Mouse (Mus musculus) forebrain, embryonic 10.5 days (tissue): ENCODE data around the gene Wdr95. TPM values are rescaled to one million over a fixed set of nuclear protein-coding genes. Genes with fewer than 3 reads are reported as not detected.
A peak's percentile ranks its signal among the peaks of the same experiment; 100 is the strongest.

Source experiments
- DNase-seq: peaks from one replicate; pipeline ENCODE4 v3.0.0-alpha.2; 2017; ENCODE audit warnings: low spot score; ENCODE audit errors: extremely low spot score
- H3K27ac ChIP-seq: fragments of 300-500 bp; sonication (generic); 2 replicates; pipeline ENCODE4 v1.5.1; 2016; ENCODE audit warnings: mild to moderate bottlenecking
- H3K27me3 ChIP-seq: fragments of 300-500 bp; sonication (generic); 2 replicates; pipeline ENCODE4 v1.6.1; 2016; ENCODE audit warnings: mild to moderate bottlenecking; ENCODE audit not compliant: poor library complexity, severe bottlenecking
- H3K36me3 ChIP-seq: fragments of 300-500 bp; sonication (generic); replicated peaks from 2 replicates; pipeline ENCODE4 v1.6.1; 2016; ENCODE audit warnings: mild to moderate bottlenecking, moderate library complexity
- H3K4me1 ChIP-seq: fragments of 300-500 bp; sonication (generic); 2 replicates; pipeline ENCODE4 v1.6.1; 2016
- H3K4me3 ChIP-seq: fragments of 300-500 bp; sonication (generic); 2 replicates; pipeline ENCODE4 v1.5.1; 2016; ENCODE audit warnings: mild to moderate bottlenecking, moderate library complexity
- H3K9me3 ChIP-seq: fragments of 300-500 bp; sonication (generic); 2 replicates; pipeline ENCODE4 v1.6.1; 2016; ENCODE audit warnings: mild to moderate bottlenecking, moderate library complexity
- WGBS: fragments of 180-500 bp; shearing (Covaris S2); methylation state at CpG from one replicate; pipeline ENCODE4 v1.1.7; 2016; 5-methylcytosine and 5-hydroxymethylcytosine counted together
- polyA plus RNA-seq: library from polyadenylated mRNA; unstranded; fragments of >200 nt; fragmentation: Nextera tagmentation; extraction: Ambion mirVana; gene quantifications from 2 replicates; pipeline ENCODE4 v1.2.1, GENCODE M21; 2016

The Wdr95 gene
- not detected in 2 replicates for polyA plus RNA-seq

GRCm38 (mm10) chr5:149527999-149528729 lies at the start of gene Wdr95:
TSS of gene Wdr95 (plus strand) at chr5:149528679.
- 58% methylated on average over 29 of the region's 29 CpGs for WGBS
- H3K36me3 ChIP-seq = no peaks in the 10 kb centered on the region
- no peaks in the 10 kb centered on the region; the same call in 1 of the 2 replicates for H3K9me3 ChIP-seq
- H3K27me3 ChIP-seq = peaks cover 8% of the 10 kb centered on the region
- peaks cover 63% of the 10 kb centered on the region for H3K4me1 ChIP-seq
- peak; percentile 42 for DNase-seq
- peak within 1 kb of the TSS; percentile 16; the same call in 1 of the 2 replicates for H3K4me3 ChIP-seq
- peak within 1 kb of the TSS; percentile 81 for H3K27ac ChIP-seq

- Histone ChIP-seq H3K4me3 (no peak overlapping the region), H3K27ac (no peak overlapping the region), H3K9me3 (no peaks in the 10 kb centered on the region), H3K4me1 (0 out of 2 replicates have a peak, but pooled peaks cover 6% of the 10 kb centered on the region), H3K36me3 (no peaks in the 10 kb centered on the region), H3K27me3 (no peaks in the 10 kb centered on the region)
- 92% methylated on average over 7 of the region's 7 CpGs for WGBS
- DNase-seq = no peak
These were observed 46.6 kb upstream of the Wdr95 start for GRCm38 (mm10) chr5:149481920-149482319.

DNA sequence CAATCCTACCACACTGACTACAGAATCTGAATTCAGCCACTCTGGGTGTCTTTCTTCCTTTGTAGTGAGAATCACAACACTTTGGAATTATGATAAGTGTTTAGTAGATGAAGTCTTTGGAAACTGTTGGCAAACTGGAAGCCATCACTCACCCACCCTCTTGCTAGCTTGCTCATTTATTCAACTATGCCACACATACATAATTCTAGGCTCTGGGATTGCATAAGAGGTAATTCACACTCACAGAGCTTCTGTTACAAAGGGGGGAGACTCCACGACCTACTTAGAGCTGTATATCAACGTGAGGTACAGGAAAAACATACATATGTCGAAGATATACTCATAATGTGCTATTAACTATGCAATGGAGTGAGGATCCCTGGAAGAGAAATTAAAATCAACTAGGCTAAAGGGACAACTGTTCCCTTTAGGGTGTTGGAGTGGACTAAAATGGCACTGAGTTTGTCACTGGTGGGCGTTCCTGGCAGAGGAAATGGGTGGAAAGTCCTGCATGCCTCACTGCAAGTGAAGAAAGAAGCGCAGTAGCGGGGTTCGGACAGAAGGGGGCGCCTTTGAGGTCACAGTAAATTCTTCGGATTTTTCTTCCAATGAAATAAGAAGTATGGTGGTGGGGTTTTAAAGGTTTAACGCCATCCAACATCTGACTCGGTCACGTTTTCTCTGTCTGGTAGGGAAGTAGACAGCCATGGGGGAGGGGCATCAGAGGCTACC lies 45.0 kb upstream of the Wdr95 start:
- Histone ChIP-seq H3K36me3 (no peaks in the 10 kb centered on the region), H3K27me3 (no peaks in the 10 kb centered on the region), H3K4me3 (no peak overlapping the region), H3K27ac (no peak overlapping the region), H3K9me3 (no peaks in the 10 kb centered on the region), H3K4me1 (peaks cover 14% of the 10 kb centered on the region)
- WGBS = 68% methylated on average over 12 of the region's 12 CpGs
- DNase-seq = no peak

GRCm38 (mm10) chr5:149484270-149484669 lies 44.2 kb upstream of the Wdr95 start:
- no peak overlapping the region for H3K27ac ChIP-seq
- 88% methylated on average over 12 of the region's 12 CpGs for WGBS
- H3K9me3 ChIP-seq = no peaks in the 10 kb centered on the region
- H3K27me3 ChIP-seq = no peaks in the 10 kb centered on the region
- no peak for DNase-seq
- H3K36me3 ChIP-seq = no peaks in the 10 kb centered on the region
- H3K4me3 ChIP-seq = no peak overlapping the region
- H3K4me1 ChIP-seq = peaks cover 22% of the 10 kb centered on the region

DNA sequence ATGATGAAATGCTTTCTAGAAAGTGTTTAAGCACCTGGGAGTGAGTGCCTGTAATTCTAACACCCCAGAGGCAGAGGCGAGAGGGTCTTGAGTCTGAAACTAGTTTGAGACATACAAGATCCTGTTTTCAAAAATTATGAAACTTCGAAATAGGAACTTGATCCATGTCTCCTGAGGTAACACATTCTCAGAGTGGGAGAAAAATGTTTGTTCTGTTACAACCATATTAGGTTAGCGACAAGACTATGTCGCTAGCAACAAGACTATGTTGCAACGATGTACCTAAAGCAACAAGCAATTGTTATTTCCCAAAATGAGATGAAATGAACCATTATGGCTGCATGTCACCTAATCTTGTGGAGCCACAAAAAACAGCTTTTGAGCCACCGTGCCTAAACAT lies 43.0 kb upstream of the Wdr95 start:
- no peaks in the 10 kb centered on the region for H3K9me3 ChIP-seq
- no peaks in the 10 kb centered on the region for H3K36me3 ChIP-seq
- 91% methylated on average over 6 of the region's 6 CpGs for WGBS
- no peak overlapping the region for H3K27ac ChIP-seq
- no peaks in the 10 kb centered on the region for H3K27me3 ChIP-seq
- no peak for DNase-seq
- peaks cover 34% of the 10 kb centered on the region for H3K4me1 ChIP-seq
- H3K4me3 ChIP-seq = no peak overlapping the region

DNA sequence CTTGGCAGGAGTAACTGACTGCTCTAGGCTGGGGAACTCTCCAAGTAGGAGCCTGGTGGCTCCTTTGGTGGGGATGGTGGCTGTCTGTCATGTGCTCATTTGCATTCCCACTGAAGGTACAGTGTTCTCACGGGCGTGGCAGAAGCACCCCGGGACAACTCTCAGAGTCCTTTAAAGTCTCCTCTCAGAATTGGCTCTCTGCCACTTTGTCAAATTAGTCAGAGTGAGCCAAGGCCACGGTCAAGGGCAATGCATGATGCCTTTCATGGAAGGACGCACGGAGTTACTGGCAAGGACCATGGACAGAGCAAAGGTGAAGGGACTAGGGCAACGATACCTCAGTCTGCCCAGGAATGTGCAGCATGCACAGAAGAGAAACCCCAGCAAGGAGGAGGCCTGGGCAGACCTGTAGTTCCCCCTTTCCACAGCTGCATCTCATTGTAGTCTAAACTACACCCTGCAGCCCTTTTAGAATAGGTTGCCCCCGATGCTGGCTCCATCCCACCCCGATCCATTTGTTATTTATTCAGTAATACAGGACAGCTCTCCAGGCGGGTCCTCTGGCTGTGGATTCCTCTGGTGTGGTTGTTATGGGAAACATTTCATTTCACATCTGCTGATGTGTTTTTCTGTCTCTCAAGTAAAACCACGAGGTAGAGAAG lies 40.0 kb upstream of the Wdr95 start:
- H3K9me3 ChIP-seq = no peaks in the 10 kb centered on the region
- H3K36me3 ChIP-seq = no peaks in the 10 kb centered on the region
- H3K27me3 ChIP-seq = no peaks in the 10 kb centered on the region
- WGBS = 58% methylated on average over 11 of the region's 11 CpGs
- peak overlapping the region; percentile 37; the same call in 1 of the 2 replicates for H3K4me3 ChIP-seq
- peak; percentile 25 for DNase-seq
- H3K4me1 ChIP-seq = peaks cover 37% of the 10 kb centered on the region
- peak overlapping the region; percentile 78 for H3K27ac ChIP-seq

DNA sequence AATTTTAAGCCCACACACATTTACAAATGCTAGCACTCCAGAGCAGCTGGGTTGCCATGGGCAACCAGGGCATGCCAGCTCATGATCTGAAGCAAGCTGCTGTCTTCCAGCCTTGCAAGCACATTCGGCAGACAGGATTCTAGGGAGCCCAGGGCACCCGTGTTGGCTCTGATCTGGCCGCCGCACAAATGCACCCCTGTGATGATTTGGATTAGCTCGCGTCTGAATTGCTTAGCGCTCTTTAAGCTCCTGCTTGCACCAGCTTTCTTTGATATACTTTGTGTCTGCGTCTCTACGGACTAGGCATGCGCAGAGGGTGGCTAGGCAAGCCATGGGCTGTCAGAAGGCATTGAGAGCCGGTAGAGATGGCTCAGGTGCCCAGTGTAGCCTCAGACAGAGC lies 39.3 kb upstream of the Wdr95 start:
- peak overlapping the region; percentile 78 for H3K27ac ChIP-seq
- no peaks in the 10 kb centered on the region for H3K27me3 ChIP-seq
- no peaks in the 10 kb centered on the region for H3K9me3 ChIP-seq
- H3K4me3 ChIP-seq = peak overlapping the region; percentile 37
- WGBS = 46% methylated on average over 11 of the region's 11 CpGs
- no peaks in the 10 kb centered on the region for H3K36me3 ChIP-seq
- peaks cover 34% of the 10 kb centered on the region for H3K4me1 ChIP-seq
- DNase-seq = peak; percentile 65

DNA sequence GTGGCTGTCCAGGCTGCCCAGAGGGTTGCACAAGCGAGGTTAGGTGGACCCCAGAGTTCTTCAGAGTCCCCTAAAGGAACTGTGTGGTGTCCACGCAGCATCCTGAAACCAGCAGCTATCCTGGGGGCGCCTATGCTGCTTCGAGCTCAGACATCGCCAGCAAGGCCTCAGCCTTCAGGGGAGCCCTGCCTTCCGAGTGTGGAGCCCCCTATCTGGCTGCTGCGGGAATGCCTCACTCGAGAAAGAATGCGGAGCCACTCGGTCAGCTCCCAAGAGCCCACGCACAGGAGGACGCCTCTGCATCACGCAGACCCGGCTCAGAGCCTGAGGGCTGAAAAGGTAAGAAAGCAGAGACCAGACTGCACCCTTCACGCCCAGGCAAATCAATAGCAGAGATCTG lies 38.2 kb upstream of the Wdr95 start:
- H3K27ac ChIP-seq = peak overlapping the region; percentile 78; the same call in 1 of the 2 replicates

GRCm38 (mm10) chr5:149495655-149496054 lies 32.8 kb upstream of the Wdr95 start:
- H3K36me3 ChIP-seq = no peaks in the 10 kb centered on the region
- H3K27me3 ChIP-seq = peaks cover 31% of the 10 kb centered on the region
- 47% methylated on average over 6 of the region's 6 CpGs for WGBS
- H3K27ac ChIP-seq = peak overlapping the region; percentile 66; the same call in 1 of the 2 replicates
- H3K4me1 ChIP-seq = peaks cover 38% of the 10 kb centered on the region
- no peaks in the 10 kb centered on the region for H3K9me3 ChIP-seq
- no peak overlapping the region for H3K4me3 ChIP-seq
- no peak for DNase-seq

More for the DNA sequence above, 38.2 kb upstream of the Wdr95 start:
- Histone ChIP-seq H3K27me3 (peaks cover 3% of the 10 kb centered on the region; the same call in 1 of the 2 replicates), H3K4me1 (peaks cover 33% of the 10 kb centered on the region), H3K36me3 (no peaks in the 10 kb centered on the region), H3K9me3 (no peaks in the 10 kb centered on the region), H3K4me3 (no peak overlapping the region)
- 69% methylated on average over 15 of the region's 15 CpGs for WGBS
- no peak for DNase-seq

DNA sequence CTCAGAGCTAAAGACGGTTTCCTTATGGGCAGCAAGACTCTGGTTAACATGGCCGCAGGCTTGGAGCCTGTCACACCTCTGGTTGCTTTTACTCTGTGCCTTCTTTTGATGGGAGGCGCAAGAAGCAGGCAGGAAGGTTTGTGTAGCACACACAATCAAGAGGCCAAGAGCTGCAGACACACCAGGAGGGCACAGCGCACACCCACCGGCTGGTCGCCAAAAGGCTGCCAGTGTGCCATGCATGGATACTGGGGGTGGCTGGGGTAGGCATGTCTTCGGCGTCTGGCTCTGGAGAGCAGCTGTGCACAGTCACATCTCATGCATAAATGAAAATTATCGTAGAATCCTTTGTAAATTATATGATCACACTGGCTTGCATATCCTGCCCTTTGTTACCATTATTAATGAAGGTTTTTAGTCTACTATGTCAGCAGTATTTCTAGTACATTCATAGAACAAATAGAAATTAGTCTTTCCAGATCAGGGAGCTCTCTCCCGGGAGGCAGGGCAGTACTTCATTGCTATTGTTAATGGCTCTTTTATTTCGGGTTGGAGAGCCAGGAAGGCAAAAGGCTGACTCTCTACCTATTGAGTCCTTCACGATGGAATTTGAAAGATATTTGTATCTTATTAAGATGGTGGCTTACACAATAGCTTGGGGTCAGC lies 31.9 kb upstream of the Wdr95 start:
- H3K27ac ChIP-seq = peak overlapping the region; percentile 66

DNA sequence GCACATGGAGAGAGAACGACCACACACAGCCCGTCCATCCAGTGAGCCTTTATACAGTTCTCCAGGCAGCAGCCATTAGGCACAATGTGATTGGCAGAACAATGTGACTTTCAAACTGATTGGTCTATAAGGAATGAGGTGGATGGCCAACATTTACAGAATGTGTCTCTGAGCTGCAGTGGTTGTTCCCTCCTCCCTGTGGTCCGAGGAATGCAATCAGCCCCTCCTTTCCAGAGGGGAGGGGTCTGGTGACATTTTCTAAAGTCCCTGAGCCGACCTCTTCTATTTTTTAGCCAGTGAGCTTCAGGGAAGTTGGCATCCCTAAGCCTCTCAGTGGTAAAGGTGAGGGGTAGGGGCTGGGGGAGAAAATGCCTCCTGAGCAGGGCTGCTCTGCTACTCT lies 28.5 kb upstream of the Wdr95 start:
- Histone ChIP-seq H3K27ac (peak overlapping the region; percentile 16; the same call in 1 of the 2 replicates), H3K4me1 (peaks cover 37% of the 10 kb centered on the region), H3K27me3 (peaks cover 72% of the 10 kb centered on the region), H3K9me3 (no peaks in the 10 kb centered on the region; the same call in 1 of the 2 replicates), H3K4me3 (no peak overlapping the region), H3K36me3 (no peaks in the 10 kb centered on the region)
- WGBS = 62% methylated on average over 4 of the region's 4 CpGs
- no peak for DNase-seq

More for the DNA sequence above, 31.9 kb upstream of the Wdr95 start:
- Histone ChIP-seq H3K4me1 (peaks cover 37% of the 10 kb centered on the region), H3K4me3 (no peak overlapping the region), H3K9me3 (no peaks in the 10 kb centered on the region), H3K36me3 (no peaks in the 10 kb centered on the region), H3K27me3 (peaks cover 39% of the 10 kb centered on the region)
- no peak for DNase-seq
- 60% methylated on average over 12 of the region's 12 CpGs for WGBS
